Mouse (Mus musculus) lung, postnatal 0 days (tissue): Measurements from ENCODE around the gene Frem2.

ENCODE experiments used
- CTCF ChIP-seq: IDR thresholded peaks from 2 replicates; pipeline ENCODE4 v1.5.1; 2016; ENCODE audit warnings: antibody characterized with exemption, mild to moderate bottlenecking
- EP300 ChIP-seq: IDR thresholded peaks from 2 replicates; pipeline ENCODE4 v1.6.1; 2016; ENCODE audit warnings: antibody characterized with exemption, mild to moderate bottlenecking, control low read depth

DNA sequence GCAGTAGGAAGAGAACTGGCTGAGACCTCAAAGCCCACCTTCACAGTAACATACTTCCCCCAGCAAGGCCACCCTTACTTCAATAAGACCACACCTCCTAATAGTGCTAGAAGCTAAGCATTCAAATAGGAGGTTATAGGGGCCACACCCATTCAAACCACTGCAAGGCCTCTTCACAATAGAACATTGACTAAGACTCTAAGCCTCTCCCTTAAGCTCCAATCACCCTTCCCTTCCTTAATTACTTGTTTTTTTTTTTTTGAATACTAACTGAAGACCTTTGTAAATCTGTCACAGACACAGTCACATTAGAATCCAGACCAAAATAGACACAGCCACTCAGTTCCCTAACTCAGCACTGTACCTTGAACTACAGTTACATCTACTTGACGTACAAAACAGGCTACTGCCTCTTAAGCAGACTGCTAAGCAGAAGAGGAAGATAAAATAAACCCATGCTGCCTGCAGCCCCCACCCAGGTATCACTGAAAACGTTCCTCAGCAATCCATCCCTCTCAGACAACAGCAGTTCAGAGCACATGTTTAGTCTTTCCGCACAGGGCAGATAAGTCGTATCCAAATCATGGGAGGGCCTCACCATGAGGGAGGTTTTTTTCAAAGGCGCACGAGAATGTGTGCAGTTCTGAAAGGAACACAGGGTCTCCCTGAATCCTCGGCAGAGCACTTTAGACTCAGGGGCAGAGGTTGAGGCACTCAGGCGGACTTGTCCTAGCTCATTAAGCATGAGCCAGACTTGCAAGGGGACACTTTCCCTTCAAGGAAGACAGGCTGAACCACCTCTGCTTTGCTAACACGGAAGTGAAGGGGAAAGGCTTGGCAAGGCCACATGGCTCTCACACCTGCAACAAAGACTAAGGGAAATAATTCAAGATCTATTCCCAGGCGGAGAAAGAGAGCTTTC is 101.9 kb downstream of the Frem2 start:
- TF ChIP-seq EP300 (no peak), CTCF (no peak)
